Mouse (Mus musculus): Measurements from ENCODE around the gene Slc7a8. TPM values are rescaled to one million over a fixed set of nuclear protein-coding genes. Genes with fewer than 3 reads are reported as not detected.

The Slc7a8 gene
- polyA plus RNA-seq (2012; rRNA removed; ENCODE audit: low replicate concordance), result 45.5 and 192 TPM in 2 replicates

GRCm38 (mm10) chr14:54781610-54782365 is at the start of gene Slc7a8:
TSS of gene Slc7a8 (minus strand) at chr14:54781946.

GRCm38 (mm10) chr14:54813991-54814390 is 32.2 kb upstream of the Slc7a8 start, which contains the start of gene Rnf212b:
TSS of gene Rnf212b (plus strand) at chr14:54814141.

GRCm38 (mm10) chr14:54712074-54712473 is 69.7 kb downstream of the Slc7a8 start, which contains the start of gene Cebpe:
TSS of gene Cebpe (minus strand) at chr14:54712174.

GRCm38 (mm10) chr14:54698733-54699132 is 83.0 kb downstream of the Slc7a8 start, which contains the start of gene Gm29776:
TSS of gene Gm29776 (minus strand) at chr14:54698833.

GRCm38 (mm10) chr14:54686522-54687143 is 95.1 kb downstream of the Slc7a8 start, which contains the start of gene Acin1:
TSS of gene Acin1 (minus strand) at chr14:54686931.

GRCm38 (mm10) chr14:54686063-54686521 is 95.7 kb downstream of the Slc7a8 start, which contains the start of gene 1700123O20Rik:
TSS of gene 1700123O20Rik (plus strand) at chr14:54686216.

Other genes starting within 250 kb of the Slc7a8 start
- gene Haus4, start 227.3 kb downstream of the Slc7a8 start, polyA plus RNA-seq (2012; rRNA removed; ENCODE audit: low replicate concordance), result 8.0 and 8.5 TPM in 2 replicates
- gene Ajuba, start 204.4 kb downstream of the Slc7a8 start, polyA plus RNA-seq (2012; rRNA removed; ENCODE audit: low replicate concordance), result 2.8 and 3.3 TPM in 2 replicates
- gene 4931414P19Rik, start 176.0 kb downstream of the Slc7a8 start, polyA plus RNA-seq (2012; rRNA removed; ENCODE audit: low replicate concordance), result 4.0 and 6.6 TPM in 2 replicates
- gene Psmb5, start 163.9 kb downstream of the Slc7a8 start, polyA plus RNA-seq (2012; rRNA removed; ENCODE audit: low replicate concordance), result 131 and 140 TPM in 2 replicates
- 0.02 TPM in 1 of 2 replicates, not detected in the other for gene Psmb11, start 160.5 kb downstream of the Slc7a8 start, polyA plus RNA-seq (2012; rRNA removed; ENCODE audit: low replicate concordance)
- not detected in 2 replicates for gene Gm17606, start 141.0 kb downstream of the Slc7a8 start, polyA plus RNA-seq (2012; rRNA removed; ENCODE audit: low replicate concordance)
- gene Cdh24, start 140.6 kb downstream of the Slc7a8 start, polyA plus RNA-seq (2012; rRNA removed; ENCODE audit: low replicate concordance), result 5.7 and 7.8 TPM in 2 replicates
- gene 1700123O20Rik, start 95.7 kb downstream of the Slc7a8 start, polyA plus RNA-seq (2012; rRNA removed; ENCODE audit: low replicate concordance), result 25.6 and 33.7 TPM in 2 replicates
- 48.2 and 68.8 TPM in 2 replicates for gene Acin1, start 95.0 kb downstream of the Slc7a8 start, polyA plus RNA-seq (2012; rRNA removed; ENCODE audit: low replicate concordance)
- 0.04 and 0.23 TPM in 2 replicates for gene Gm29776, start 83.1 kb downstream of the Slc7a8 start, polyA plus RNA-seq (2012; rRNA removed; ENCODE audit: low replicate concordance)
- gene Cebpe, start 69.8 kb downstream of the Slc7a8 start, polyA plus RNA-seq (2012; rRNA removed; ENCODE audit: low replicate concordance), result 2.4 and 8.7 TPM in 2 replicates
- gene Rnf212b, start 32.2 kb upstream of the Slc7a8 start, polyA plus RNA-seq (2012; rRNA removed; ENCODE audit: low replicate concordance), result not detected in 2 replicates
- gene Homez, start 89.0 kb upstream of the Slc7a8 start, polyA plus RNA-seq (2012; rRNA removed; ENCODE audit: low replicate concordance), result 1.5 and 2.0 TPM in 2 replicates
- 15.5 and 18.2 TPM in 2 replicates for gene Ppp1r3e, start 95.6 kb upstream of the Slc7a8 start, polyA plus RNA-seq (2012; rRNA removed; ENCODE audit: low replicate concordance)
- 31.3 and 48.5 TPM in 2 replicates for gene Bcl2l2, start 101.4 kb upstream of the Slc7a8 start, polyA plus RNA-seq (2012; rRNA removed; ENCODE audit: low replicate concordance)
- 10.4 and 10.8 TPM in 2 replicates for gene Gm20521, start 101.5 kb upstream of the Slc7a8 start, polyA plus RNA-seq (2012; rRNA removed; ENCODE audit: low replicate concordance)
- 34.7 and 37.9 TPM in 2 replicates for gene Pabpn1, start 110.6 kb upstream of the Slc7a8 start, polyA plus RNA-seq (2012; rRNA removed; ENCODE audit: low replicate concordance)
- 16.9 and 36.0 TPM in 2 replicates for gene Slc22a17, start 131.2 kb upstream of the Slc7a8 start, polyA plus RNA-seq (2012; rRNA removed; ENCODE audit: low replicate concordance)
- gene Efs, start 144.2 kb upstream of the Slc7a8 start, polyA plus RNA-seq (2012; rRNA removed; ENCODE audit: low replicate concordance), result 4.4 and 8.0 TPM in 2 replicates
- gene Il25, start 150.7 kb upstream of the Slc7a8 start, polyA plus RNA-seq (2012; rRNA removed; ENCODE audit: low replicate concordance), result 0.92 TPM in 1 of 2 replicates, not detected in the other
- gene Cmtm5, start 154.3 kb upstream of the Slc7a8 start, polyA plus RNA-seq (2012; rRNA removed; ENCODE audit: low replicate concordance), result 0.79 and 1.8 TPM in 2 replicates
- gene Myh6, start 185.0 kb upstream of the Slc7a8 start, polyA plus RNA-seq (2012; rRNA removed; ENCODE audit: low replicate concordance), result 0.64 TPM in 1 of 2 replicates, not detected in the other
- gene Gm17428, start 195.0 kb upstream of the Slc7a8 start, polyA plus RNA-seq (2012; rRNA removed; ENCODE audit: low replicate concordance), result not detected in 2 replicates
- 0.02 and 0.13 TPM in 2 replicates for gene Myh7, start 212.7 kb upstream of the Slc7a8 start, polyA plus RNA-seq (2012; rRNA removed; ENCODE audit: low replicate concordance)
- 3.6 and 3.8 TPM in 2 replicates for gene Ngdn, start 233.5 kb upstream of the Slc7a8 start, polyA plus RNA-seq (2012; rRNA removed; ENCODE audit: low replicate concordance)

All from duodenum, adult 2 months (tissue).